Mouse (Mus musculus): ENCODE measurements around the gene Shroom1. TPM values are rescaled to one million over a fixed set of nuclear protein-coding genes. Genes with fewer than 3 reads are reported as not detected.

Gene Shroom1
- total and polyA plus RNA-seq, 3 experiments = 0.34 to 0.91 (median 0.80) TPM

- Histone ChIP-seq H3K27me3 (ENCODE audit: control insufficient read depth, insufficient read depth, low read length) (no peaks in the 10 kb centered on the region), H3K9ac (ENCODE audit: low read depth, low read length) (no peak overlapping the region), H3K4me1 (ENCODE audit: control insufficient read depth, insufficient read depth, low read length) (peaks cover 9% of the 10 kb centered on the region), H3K4me3 (no peak overlapping the region), H3K36me3 (ENCODE audit: control insufficient read depth, insufficient read depth, low read length) (no peaks in the 10 kb centered on the region), H3K27ac (no peak overlapping the region), H3K79me2 (replicated peaks; ENCODE audit: control insufficient read depth, insufficient read depth, low read length) (no peaks in the 10 kb centered on the region)
- WGBS = 96% methylated on average over 8 of the region's 8 CpGs
- TF ChIP-seq EP300 (IDR thresholded peaks at IDR 0.05; ENCODE audit: insufficient read depth, low read depth, low read length) (no peak), POLR2A (IDR thresholded peaks at IDR 0.05; ENCODE audit: insufficient read depth, low read depth, low read length) (no peak), CTCF (IDR thresholded peaks at IDR 0.05) (no peak)
- intact Hi-C loops (cut with DNase I) = no loop called here
- no peak for DNase-seq
Observed at GRCm38 (mm10) chr11:53504376-53504775, 47.4 kb downstream of the Shroom1 start.

- 75% methylated on average over 5 of the region's 5 CpGs for WGBS
- no peak for TF ChIP-seq POLR2A (IDR thresholded peaks at IDR 0.05; ENCODE audit: insufficient read depth, low read depth, low read length)
- DNase-seq = no peak
- intact Hi-C loops (cut with DNase I) = no loop called here
- Histone ChIP-seq H3K9ac (ENCODE audit: low read depth, low read length) (no peak overlapping the region), H3K27me3 (ENCODE audit: control insufficient read depth, insufficient read depth, low read length) (no peaks in the 10 kb centered on the region), H3K79me2 (replicated peaks; ENCODE audit: control insufficient read depth, insufficient read depth, low read length) (no peaks in the 10 kb centered on the region), H3K4me3 (no peak overlapping the region), H3K4me1 (ENCODE audit: control insufficient read depth, insufficient read depth, low read length) (peaks cover 15% of the 10 kb centered on the region), H3K36me3 (ENCODE audit: control insufficient read depth, insufficient read depth, low read length) (no peaks in the 10 kb centered on the region), H3K27ac (no peak overlapping the region)
Observed at GRCm38 (mm10) chr11:53505026-53505663, 48.1 kb downstream of the Shroom1 start.

- DNase-seq = peak in 1 of 2 experiments; percentile 53
- H3K9ac ChIP-seq (ENCODE audit: low read depth, low read length) = no peak overlapping the region
- H3K36me3 ChIP-seq (ENCODE audit: control insufficient read depth, insufficient read depth, low read length) = no peaks in the 10 kb centered on the region
- 67% methylated on average over 9 of the region's 9 CpGs for WGBS
- no peaks in the 10 kb centered on the region for H3K27me3 ChIP-seq (ENCODE audit: control insufficient read depth, insufficient read depth, low read length)
- H3K4me1 ChIP-seq (ENCODE audit: control insufficient read depth, insufficient read depth, low read length) = peaks cover 15% of the 10 kb centered on the region
- H3K27ac ChIP-seq = peak overlapping the region; percentile 79
- H3K4me3 ChIP-seq = no peak overlapping the region
- TF ChIP-seq CTCF (IDR thresholded peaks at IDR 0.05) = no peak
- TF ChIP-seq EP300 (IDR thresholded peaks at IDR 0.05; ENCODE audit: insufficient read depth, low read depth, low read length) = no peak
- TF ChIP-seq POLR2A (IDR thresholded peaks at IDR 0.05; ENCODE audit: insufficient read depth, low read depth, low read length) = no peak
- intact Hi-C loops (cut with DNase I) = no loop called here
- no peaks in the 10 kb centered on the region for H3K79me2 ChIP-seq (replicated peaks; ENCODE audit: control insufficient read depth, insufficient read depth, low read length)
Observed at GRCm38 (mm10) chr11:53507098-53507805, 50.2 kb downstream of the Shroom1 start.

- no peaks in the 10 kb centered on the region for H3K79me2 ChIP-seq (replicated peaks; ENCODE audit: control insufficient read depth, insufficient read depth, low read length)
- H3K27me3 ChIP-seq (ENCODE audit: control insufficient read depth, insufficient read depth, low read length) = no peaks in the 10 kb centered on the region
- H3K4me1 ChIP-seq (ENCODE audit: control insufficient read depth, insufficient read depth, low read length) = peaks cover 15% of the 10 kb centered on the region
- intact Hi-C loops (cut with DNase I) = no loop called here
- 27% methylated on average over 7 of the region's 7 CpGs for WGBS
- peak; percentile 73 to 86 for DNase-seq
- peak overlapping the region; percentile 79 for H3K27ac ChIP-seq
- H3K9ac ChIP-seq (ENCODE audit: low read depth, low read length) = no peak overlapping the region
- TF ChIP-seq CTCF (IDR thresholded peaks at IDR 0.05) (no peak), EP300 (IDR thresholded peaks at IDR 0.05; ENCODE audit: insufficient read depth, low read depth, low read length) (peak; percentile 87)
- H3K36me3 ChIP-seq (ENCODE audit: control insufficient read depth, insufficient read depth, low read length) = no peaks in the 10 kb centered on the region
- H3K4me3 ChIP-seq = no peak overlapping the region
Observed at GRCm38 (mm10) chr11:53508152-53508551, 51.1 kb downstream of the Shroom1 start.

GRCm38 (mm10) chr11:53508591-53508990 is 51.6 kb downstream of the Shroom1 start:
- Histone ChIP-seq H3K4me1 (ENCODE audit: control insufficient read depth, insufficient read depth, low read length) (peaks cover 15% of the 10 kb centered on the region), H3K36me3 (ENCODE audit: control insufficient read depth, insufficient read depth, low read length) (no peaks in the 10 kb centered on the region), H3K27ac (peak overlapping the region; percentile 79), H3K27me3 (ENCODE audit: control insufficient read depth, insufficient read depth, low read length) (no peaks in the 10 kb centered on the region), H3K9ac (ENCODE audit: low read depth, low read length) (no peak overlapping the region), H3K4me3 (no peak overlapping the region), H3K79me2 (replicated peaks; ENCODE audit: control insufficient read depth, insufficient read depth, low read length) (no peaks in the 10 kb centered on the region)
- 41% methylated on average over 3 of the region's 3 CpGs for WGBS
- TF ChIP-seq CTCF (IDR thresholded peaks at IDR 0.05) = no peak
- TF ChIP-seq POLR2A (IDR thresholded peaks at IDR 0.05; ENCODE audit: insufficient read depth, low read depth, low read length) = no peak
- TF ChIP-seq EP300 (IDR thresholded peaks at IDR 0.05; ENCODE audit: insufficient read depth, low read depth, low read length) = no peak
- DNase-seq = peak in 1 of 2 experiments; percentile 46
- intact Hi-C loops (cut with DNase I) = no loop called here

GRCm38 (mm10) chr11:53510351-53510750 is 53.3 kb downstream of the Shroom1 start:
- Histone ChIP-seq H3K27ac (no peak overlapping the region), H3K79me2 (replicated peaks; ENCODE audit: control insufficient read depth, insufficient read depth, low read length) (no peaks in the 10 kb centered on the region), H3K9ac (ENCODE audit: low read depth, low read length) (no peak overlapping the region), H3K27me3 (ENCODE audit: control insufficient read depth, insufficient read depth, low read length) (no peaks in the 10 kb centered on the region), H3K36me3 (ENCODE audit: control insufficient read depth, insufficient read depth, low read length) (no peaks in the 10 kb centered on the region), H3K4me3 (no peak overlapping the region), H3K4me1 (ENCODE audit: control insufficient read depth, insufficient read depth, low read length) (peaks cover 15% of the 10 kb centered on the region)
- no peak for DNase-seq
- intact Hi-C loops (cut with DNase I) = no loop called here
- TF ChIP-seq CTCF (IDR thresholded peaks at IDR 0.05) (peak; percentile 62), POLR2A (IDR thresholded peaks at IDR 0.05; ENCODE audit: insufficient read depth, low read depth, low read length) (no peak)
- WGBS = 25% methylated on average over 5 of the region's 5 CpGs

All from heart, adult 2 months (tissue).